Mouse (Mus musculus): ENCODE measurements around the gene Ctnnd2.

DNA sequence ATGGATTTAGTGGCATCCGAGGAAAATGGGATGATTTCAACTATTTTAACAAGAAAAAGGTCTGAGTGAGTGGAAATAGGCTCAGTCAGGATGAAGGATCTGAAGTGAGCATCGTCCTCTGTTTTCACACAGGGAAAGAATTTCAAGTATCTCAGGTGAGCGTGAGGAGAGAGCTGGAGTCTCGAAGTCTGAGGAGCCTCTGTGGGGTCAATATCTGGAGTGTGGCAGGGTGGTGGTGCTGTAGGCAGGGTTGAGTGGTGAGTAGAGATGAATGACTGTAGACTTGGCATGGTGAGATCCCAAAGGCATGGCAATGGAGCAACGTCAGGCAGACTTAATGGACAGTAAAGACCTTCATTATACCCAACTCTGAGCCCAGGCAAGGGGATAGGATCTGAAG is 529.2 kb downstream of the Ctnnd2 start:
- TF ChIP-seq CTCF (IDR thresholded peaks at IDR 0.05; ENCODE audit: insufficient read depth, low read length) (no peak), POLR2A (IDR thresholded peaks at IDR 0.05; ENCODE audit: borderline replicate concordance, extremely low read depth, low read depth, low read length) (no peak)

All from lung, adult 2 months (tissue).